Mouse (Mus musculus): ENCODE measurements around the gene Haghl.
A peak's percentile ranks its signal among the peaks of the same experiment; 100 is the strongest.

Gene Haghl

DNA sequence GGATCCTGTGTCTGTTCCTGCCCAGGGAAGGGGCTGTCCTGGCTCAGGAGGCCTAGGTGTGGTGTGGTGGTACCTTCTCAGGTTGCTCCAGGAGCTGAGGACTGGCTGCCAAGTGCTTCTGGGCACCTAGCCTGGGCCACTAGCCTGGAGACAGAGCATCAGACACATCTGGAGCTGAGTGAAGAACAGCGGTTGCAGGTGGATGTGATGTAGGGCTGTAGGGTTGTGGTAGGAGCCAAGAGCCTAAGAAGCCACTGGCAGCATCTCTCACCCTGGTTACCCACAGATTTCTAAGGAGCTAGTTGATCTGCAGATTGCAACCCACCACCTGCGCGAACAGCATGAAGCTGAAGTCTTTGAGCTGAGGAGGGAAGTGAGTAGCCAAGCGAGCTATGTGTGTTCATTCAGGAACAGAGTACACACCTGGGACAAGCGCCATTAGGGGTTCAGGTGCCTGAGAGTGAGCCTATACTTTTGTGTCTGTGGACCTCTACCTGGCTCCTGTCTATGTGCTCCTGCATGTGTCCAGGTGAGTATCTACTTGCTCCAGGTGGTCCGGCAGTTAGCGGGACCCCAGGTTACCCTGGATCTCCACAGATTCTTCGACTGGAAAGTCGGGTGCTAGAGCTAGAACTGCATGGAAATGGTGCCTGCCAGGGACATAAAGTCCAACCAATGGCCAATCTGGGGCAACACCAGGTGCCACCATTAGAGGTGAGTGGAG is 1.5 kb upstream of the Haghl start:
- no peak for DNase-seq (ENCODE audit: low spot score in 2 of 2)

- no peak for DNase-seq (ENCODE audit: low spot score in 2 of 2)
Observed at GRCm38 (mm10) chr17:25786280-25786679, 807 bp upstream of the Haghl start, which contains the start of gene Ccdc78. Gene Ccdc78 (plus strand): TSS chr17:25786580.

DNA sequence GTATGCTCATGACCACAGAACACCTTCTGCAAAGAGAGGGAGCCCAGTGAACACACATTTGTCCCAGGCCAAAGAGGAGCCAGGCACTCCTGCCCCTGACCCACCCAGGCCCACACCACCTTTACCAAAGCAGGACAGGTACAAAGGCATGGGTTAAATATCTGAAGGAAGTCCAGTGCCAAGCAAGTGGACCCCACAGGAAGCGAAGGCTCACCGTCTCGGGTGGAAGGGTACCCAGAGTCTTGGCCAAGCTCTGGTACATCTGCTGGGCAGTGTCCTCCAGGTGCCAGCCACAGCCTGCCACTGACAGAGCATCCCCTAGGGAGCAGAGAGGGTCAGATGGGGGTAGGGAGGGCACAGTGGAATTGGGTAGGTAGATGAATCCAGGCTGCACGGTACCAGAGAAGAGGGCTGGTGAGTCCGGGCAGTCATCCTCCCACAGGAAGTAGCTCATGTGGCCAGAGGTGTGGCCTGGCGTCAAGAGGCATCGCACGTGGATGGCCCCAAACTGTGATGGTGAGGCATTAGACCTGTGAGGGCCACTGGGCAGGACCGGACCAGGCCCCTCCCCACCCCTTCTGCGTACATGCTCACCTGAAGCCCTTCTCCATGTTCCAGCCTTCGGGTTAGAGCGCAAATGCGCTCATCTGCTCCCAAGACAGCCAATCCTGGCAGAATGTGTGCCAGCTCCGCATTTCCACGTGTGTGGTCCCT is 1.5 kb downstream of the Haghl start:
- DNase-seq (ENCODE audit: low spot score in 2 of 2) = no peak

GRCm38 (mm10) chr17:25783086-25783485 is 2.4 kb downstream of the Haghl start:
- DNase-seq (ENCODE audit: low spot score in 2 of 2) = no peak

- no peak for DNase-seq (ENCODE audit: low spot score in 2 of 2)
Observed at GRCm38 (mm10) chr17:25781339-25781738, 4.1 kb downstream of the Haghl start.

GRCm38 (mm10) chr17:25777948-25778347 is 7.5 kb downstream of the Haghl start:
- no peak for DNase-seq (ENCODE audit: low spot score in 2 of 2)

GRCm38 (mm10) chr17:25775318-25776062 is 10.0 kb downstream of the Haghl start:
- DNase-seq (ENCODE audit: low spot score in 2 of 2) = no peak

DNA sequence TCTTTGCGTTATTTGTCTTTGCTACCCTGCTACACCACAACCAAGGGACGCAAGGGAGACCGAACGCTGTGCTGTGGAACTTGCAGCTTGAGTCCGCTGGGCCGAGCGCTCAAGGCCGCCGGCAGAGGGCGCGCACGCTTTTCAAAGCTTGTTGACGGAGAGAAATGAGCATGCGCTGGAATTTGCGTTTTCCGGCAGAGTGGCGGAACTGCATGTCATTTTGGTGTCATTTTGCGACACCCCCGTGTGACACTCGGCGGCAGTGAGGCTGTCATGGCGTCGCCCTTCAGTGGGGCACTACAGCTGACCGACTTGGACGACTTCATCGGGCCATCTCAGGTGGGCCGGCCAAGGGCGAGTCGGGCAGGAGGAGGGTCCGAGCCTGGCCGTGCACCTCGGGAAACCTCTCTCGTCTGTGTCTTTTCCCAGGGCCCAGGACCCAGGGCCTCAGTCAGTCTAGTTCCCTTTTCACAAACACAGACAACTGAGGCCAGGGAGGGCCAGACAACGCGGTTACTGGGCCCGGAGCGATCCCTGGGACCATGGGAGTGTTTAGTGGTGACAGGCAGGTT is 11.8 kb downstream of the Haghl start, which contains the start of gene Narfl:
Narfl (plus strand) TSS at position 228 of the 572 bp plus-strand sequence.
- peak; percentile 96 for DNase-seq (ENCODE audit: low spot score in 2 of 2)

GRCm38 (mm10) chr17:25769331-25769730 is 16.1 kb downstream of the Haghl start:
- no peak for DNase-seq (ENCODE audit: low spot score in 2 of 2)

- no peak for DNase-seq (ENCODE audit: low spot score in 2 of 2)
Observed at GRCm38 (mm10) chr17:25765886-25766285, 19.6 kb downstream of the Haghl start.

DNA sequence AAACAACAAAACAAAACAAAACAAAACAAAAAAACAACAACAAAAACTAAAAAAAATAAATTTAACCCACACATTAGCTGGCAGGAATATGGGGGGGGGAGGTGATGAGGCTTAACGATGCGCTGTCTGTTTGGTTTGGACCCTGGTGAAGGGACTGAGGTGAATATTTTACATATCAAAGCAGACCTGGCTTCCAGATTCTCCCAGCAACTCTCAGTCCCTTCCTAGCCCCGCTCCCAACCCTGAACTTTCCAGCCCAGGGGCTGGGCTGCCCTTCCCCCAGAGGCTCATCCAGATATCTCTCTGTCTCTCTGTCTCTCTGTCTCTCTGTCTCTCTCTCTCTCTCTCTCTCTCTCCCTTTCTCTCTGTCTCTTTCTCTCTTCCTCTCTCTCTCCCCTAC is 22.9 kb downstream of the Haghl start:
- DNase-seq (ENCODE audit: low spot score in 2 of 2) = no peak

GRCm38 (mm10) chr17:25761561-25761970 is 23.9 kb downstream of the Haghl start:
- no peak for DNase-seq (ENCODE audit: low spot score in 2 of 2)

GRCm38 (mm10) chr17:25760148-25760547 is 25.3 kb downstream of the Haghl start:
- peak in 1 of 2 experiments; percentile 47 for DNase-seq (ENCODE audit: low spot score in 2 of 2)

- DNase-seq (ENCODE audit: low spot score in 2 of 2) = no peak
Observed at GRCm38 (mm10) chr17:25757691-25758090, 27.8 kb downstream of the Haghl start.

DNA sequence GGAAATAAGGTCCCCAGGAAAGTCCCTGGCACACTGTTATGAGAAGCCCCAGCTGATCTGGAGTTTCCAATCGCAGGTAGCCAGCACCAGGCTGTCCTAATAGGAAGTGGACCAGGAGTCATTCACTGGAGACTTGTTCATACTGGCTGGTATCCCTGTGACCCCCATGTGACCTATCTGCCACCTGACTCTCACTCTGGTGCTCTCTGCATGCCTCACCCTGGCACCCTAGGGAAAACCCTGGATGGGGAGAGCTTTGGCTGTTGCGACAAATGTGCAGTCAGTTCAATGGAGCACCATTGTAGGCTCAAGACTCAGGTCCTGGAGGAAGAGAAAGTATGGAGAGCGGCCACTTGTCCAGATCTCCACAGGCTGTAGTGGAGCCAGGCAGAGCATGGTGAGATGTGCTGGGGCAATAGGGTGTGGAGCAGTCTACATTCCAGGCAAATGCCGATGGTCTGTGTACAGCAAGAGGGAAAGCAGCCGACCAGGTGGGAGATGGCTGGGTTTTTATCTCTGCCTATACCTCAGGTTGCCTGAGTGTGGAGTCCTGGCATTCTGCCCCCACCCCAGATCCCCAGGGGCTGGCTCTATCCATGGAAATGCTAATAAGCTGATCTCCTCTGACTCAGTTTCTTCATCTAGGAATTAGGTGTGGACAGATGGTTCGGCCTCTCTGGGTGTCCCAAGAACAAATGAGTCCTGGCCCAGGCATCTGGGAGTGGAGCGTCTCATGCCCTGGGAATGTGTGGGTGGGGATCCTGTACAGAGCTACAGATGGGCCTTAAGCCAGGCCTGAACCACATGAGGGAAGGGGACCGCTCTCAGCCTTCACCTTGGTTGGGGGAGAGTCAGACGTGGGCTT is 28.9 kb downstream of the Haghl start:
- no peak for DNase-seq (ENCODE audit: low spot score in 2 of 2)

DNA sequence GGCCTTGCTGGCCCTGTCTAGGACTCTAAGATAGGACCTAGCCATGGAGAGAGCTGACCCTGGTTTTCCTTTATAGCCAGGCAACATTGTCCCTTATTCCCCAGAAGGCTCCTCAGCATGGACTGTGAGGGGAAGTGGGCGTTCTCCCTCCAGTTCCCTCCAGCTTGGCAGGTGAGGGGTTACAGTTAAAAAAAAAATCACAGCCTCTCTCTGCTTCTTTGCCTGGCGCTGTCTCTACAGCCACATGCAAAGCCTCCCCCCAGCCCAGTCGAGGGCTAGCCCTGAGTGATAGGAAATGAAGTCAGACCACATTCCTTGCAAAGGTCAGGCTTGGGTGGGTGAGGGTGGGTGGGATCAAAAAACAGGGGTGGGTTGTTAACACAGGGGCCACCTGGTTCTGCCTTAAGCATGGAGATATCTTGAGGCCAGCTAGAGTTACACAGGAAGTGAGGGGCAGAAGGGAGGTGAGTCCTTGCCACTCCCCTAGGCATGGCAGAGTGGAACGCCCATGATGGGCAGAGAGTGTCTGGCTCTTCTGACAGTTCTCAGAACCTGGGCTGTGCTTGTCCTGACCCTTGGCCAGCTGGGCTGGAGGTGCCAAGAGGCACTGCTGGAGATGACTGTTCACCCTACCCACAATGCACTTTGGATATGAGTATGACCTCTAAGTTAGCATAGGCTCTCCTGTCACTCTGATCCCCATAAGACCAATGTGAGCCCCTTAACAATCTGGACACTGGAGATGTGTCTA is 29.7 kb downstream of the Haghl start:
- DNase-seq (ENCODE audit: low spot score in 2 of 2) = no peak

GRCm38 (mm10) chr17:25755086-25755485 is 30.4 kb downstream of the Haghl start:
- no peak for DNase-seq (ENCODE audit: low spot score in 2 of 2)

DNA sequence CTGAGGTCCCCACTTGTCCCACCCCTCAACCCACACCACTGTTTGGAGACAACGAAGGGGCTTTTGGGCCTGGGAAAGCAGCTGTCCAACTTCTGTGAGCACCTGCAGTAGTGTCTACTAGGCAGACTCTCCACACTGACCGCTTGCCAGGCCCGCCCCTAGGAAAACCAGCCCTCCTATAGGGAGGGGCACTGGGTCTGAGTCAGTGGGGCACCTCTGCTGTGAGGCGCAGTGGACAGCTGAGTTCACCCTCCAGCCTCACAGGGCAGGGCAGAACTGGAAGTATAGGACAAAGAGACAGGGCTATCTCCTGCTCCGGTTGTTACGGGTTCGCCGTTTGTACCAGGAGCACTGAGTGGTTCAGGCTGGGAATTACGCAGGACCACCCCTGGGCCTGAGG is 31.2 kb downstream of the Haghl start, which contains the start of gene Msln:
Msln (minus strand) TSS at position 138 of the 400 bp plus-strand sequence.
- no peak for DNase-seq (ENCODE audit: low spot score in 2 of 2)

- DNase-seq (ENCODE audit: low spot score in 2 of 2) = no peak
Observed at GRCm38 (mm10) chr17:25751446-25751845, 34.0 kb downstream of the Haghl start.

DNA sequence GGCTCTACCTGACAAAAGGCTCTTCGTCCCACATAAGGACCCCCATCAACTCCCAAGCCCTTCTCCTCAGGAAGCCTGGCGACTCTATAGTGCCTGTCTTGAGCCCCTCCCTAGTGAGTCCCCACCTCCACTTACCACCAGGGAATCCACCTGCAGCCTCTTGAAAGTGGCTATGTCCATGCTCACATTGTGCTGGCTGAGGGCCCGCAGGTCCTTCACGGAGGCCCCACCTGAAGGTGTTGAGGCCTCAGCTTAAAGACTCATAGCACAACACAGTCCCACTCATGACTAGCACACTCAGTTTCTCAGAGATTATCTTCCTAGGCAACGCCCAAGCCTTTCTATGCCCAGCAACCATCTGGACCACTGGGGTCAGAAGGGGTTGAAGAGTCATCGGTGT is 36.2 kb downstream of the Haghl start:
- DNase-seq (ENCODE audit: low spot score in 2 of 2) = no peak

All from right cerebral cortex, postnatal 36 days (tissue).